9 mouse cellular contexts compared by ENCODE assay signal in genomic region chr2:94054813-94055212, GRCm38 (mm10). TPM values are rescaled to one million over a fixed set of nuclear protein-coding genes. Genes with fewer than 3 reads are reported as not detected.
DNase-seq lines count a peak whose midpoint lies in the region; ATAC-seq and TF ChIP-seq lines count a peak whose summit lies in the region.
"Had no signal": no experiment of that assay in that cellular context is flagged by ENCODE, and none has a peak within 500 bp of the region (broad histone marks: within the 10 kb centered on the region; RNA-seq: fewer than 3 reads in every experiment).

No protein-coding gene starts in this region.

- ATAC-seq in liver, embryonic 11.5 days (replicated peaks; ENCODE audit: low FRiP score), result no peak
- ATAC-seq in hindbrain, embryonic 14.5 days (ENCODE audit: low FRiP score), result no peak

- no peak for TF ChIP-seq POLR2A in liver, adult 2 months (IDR thresholded peaks at IDR 0.05; ENCODE audit: extremely low read depth, insufficient read depth, low read length)

- peaks cover 4% of the 10 kb centered on the region for H3K36me3 ChIP-seq in liver, adult 2 months (ENCODE audit: control insufficient read depth, insufficient read depth, low read length)
- no peaks in the 10 kb centered on the region for H3K36me3 ChIP-seq in liver, embryonic 11.5 days (ENCODE audit: control insufficient read depth, insufficient read depth, low read length)
- H3K36me3 ChIP-seq in hindbrain, embryonic 14.5 days (replicated peaks; ENCODE audit: control insufficient read depth, insufficient read depth), result peaks cover 7% of the 10 kb centered on the region; the same call in 1 of the 2 replicates
- H3K36me3 ChIP-seq: heart, embryonic 15.5 days had no signal

- H3K27ac ChIP-seq in liver, adult 2 months (replicated peaks; ENCODE audit: insufficient read depth, low read depth, low read length), result no peak overlapping the region
- no peak overlapping the region for H3K27ac ChIP-seq in liver, embryonic 11.5 days (ENCODE audit: low read depth, low read length)
- no peak overlapping the region for H3K27ac ChIP-seq in hindbrain, embryonic 14.5 days
- H3K27ac ChIP-seq: heart, embryonic 15.5 days had no signal

- H3K4me2 ChIP-seq in liver, embryonic 11.5 days, result no peak overlapping the region
- no peak overlapping the region for H3K4me2 ChIP-seq in hindbrain, embryonic 14.5 days (replicated peaks)
- H3K4me2 ChIP-seq: heart, embryonic 15.5 days had no signal

- H3K4me1 ChIP-seq in liver, adult 2 months (ENCODE audit: control insufficient read depth, insufficient read depth, low read length), result peaks cover 11% of the 10 kb centered on the region
- no peaks in the 10 kb centered on the region for H3K4me1 ChIP-seq in liver, embryonic 11.5 days (replicated peaks; ENCODE audit: control insufficient read depth, insufficient read depth, low read length)
- peaks cover 5% of the 10 kb centered on the region for H3K4me1 ChIP-seq in hindbrain, embryonic 14.5 days (replicated peaks; ENCODE audit: control insufficient read depth, insufficient read depth, low read length)
- H3K4me1 ChIP-seq: heart, embryonic 15.5 days had no signal

- H3K9me3 ChIP-seq in liver, embryonic 11.5 days (ENCODE audit: control insufficient read depth, low read length), result no peaks in the 10 kb centered on the region
- H3K9me3 ChIP-seq in hindbrain, embryonic 14.5 days (ENCODE audit: control insufficient read depth, low read length), result no peaks in the 10 kb centered on the region
- H3K9me3 ChIP-seq: heart, embryonic 15.5 days had no signal

- TF ChIP-seq CTCF in liver, adult 2 months (IDR thresholded peaks at IDR 0.05; ENCODE audit: low read depth, low read length), result peak; percentile 40

- H3K4me3 ChIP-seq in liver, adult 2 months (ENCODE audit: insufficient read depth, low read depth, low read length), result no peak overlapping the region
- no peak overlapping the region for H3K4me3 ChIP-seq in liver, embryonic 11.5 days (ENCODE audit: low read depth, low read length)
- H3K4me3 ChIP-seq in hindbrain, embryonic 14.5 days (replicated peaks; ENCODE audit: low read length), result no peak overlapping the region
- H3K4me3 ChIP-seq: heart, embryonic 15.5 days had no signal

- H3K9ac ChIP-seq in liver, adult 2 months (ENCODE audit: low read depth, low read length), result no peak overlapping the region
- no peak overlapping the region for H3K9ac ChIP-seq in liver, embryonic 11.5 days (ENCODE audit: low read depth, low read length)
- no peak overlapping the region for H3K9ac ChIP-seq in hindbrain, embryonic 14.5 days
- H3K9ac ChIP-seq: heart, embryonic 15.5 days had no signal

- no peaks in the 10 kb centered on the region for H3K27me3 ChIP-seq in liver, adult 2 months (ENCODE audit: control insufficient read depth, insufficient read depth, low read length)
- no peaks in the 10 kb centered on the region for H3K27me3 ChIP-seq in liver, embryonic 11.5 days (replicated peaks; ENCODE audit: control insufficient read depth, insufficient read depth, low read length)
- H3K27me3 ChIP-seq in hindbrain, embryonic 14.5 days (ENCODE audit: control insufficient read depth, insufficient read depth, low read length), result no peaks in the 10 kb centered on the region
- H3K27me3 ChIP-seq: heart, embryonic 15.5 days had no signal

- DNase-seq in adrenal gland, postnatal 14 days, result peak; percentile 65
- DNase-seq in adrenal gland, adult 8-10 months, result no peak
- peak; percentile 66 for DNase-seq in liver, adult 2 months (ENCODE audit: extremely low read depth, low read depth, low spot score)
- DNase-seq in liver, embryonic 11.5 days (ENCODE audit: low spot score), result no peak
- DNase-seq in cerebellum, adult 8-10 months, result peak; percentile 48
- DNase-seq in hindbrain, embryonic 14.5 days (ENCODE audit: low spot score), result peak; percentile 73
- peak; percentile 49 for DNase-seq in mesoderm, embryonic 11.5 days (ENCODE audit: low read depth, low spot score)
- no peak for DNase-seq in urinary bladder, postnatal 10 days (ENCODE audit: low spot score)

- H3K79me2 ChIP-seq in liver, adult 2 months (ENCODE audit: control insufficient read depth, insufficient read depth, low read length), result peaks cover 5% of the 10 kb centered on the region; the same call in 1 of the 2 replicates

RNA-seq across cellular contexts. Expression of gene Alkbh3, which starts 44.2 kb away (rescaled TPM):
- 48.8 and 65.8 TPM in 2 replicates for total RNA-seq in adrenal gland, postnatal 14 days (2021)
- total RNA-seq in adrenal gland, adult 8-10 months (2022), result 10 to 100 TPM; 29.9 to 57.4 (median 46.2) TPM
- total RNA-seq in liver, adult 2 months (2014; rRNA removed), result 24.9 and 27.9 TPM in 2 replicates
- 33.0 and 33.6 TPM in 2 replicates for polyA plus RNA-seq in liver, adult 2 months (2012; rRNA removed)
- polyA plus RNA-seq in liver, embryonic 11.5 days (2014; fragmentation: Nextera tagmentation; extraction: Ambion mirVana), result 62.4 and 69.8 TPM in 2 replicates
- 43.2 and 52.6 TPM in 2 replicates for polyA plus RNA-seq in hindbrain, embryonic 14.5 days (2014; fragmentation: Nextera tagmentation; extraction: Ambion mirVana)

RNA-seq across cellular contexts. Expression of gene Gm27027, which starts 58.7 kb away (rescaled TPM):
- total RNA-seq in adrenal gland, postnatal 14 days (2021), result not detected in 2 replicates
- under 1 TPM in 1 of 4 experiments, not detected in 3; 0.80 TPM for total RNA-seq in adrenal gland, adult 8-10 months (2022)
- total RNA-seq in liver, adult 2 months (2014; rRNA removed), result not detected in 2 replicates
- polyA plus RNA-seq in liver, adult 2 months (2012; rRNA removed), result not detected in 2 replicates
- not detected in 2 replicates for polyA plus RNA-seq in liver, embryonic 11.5 days (2014; fragmentation: Nextera tagmentation; extraction: Ambion mirVana)
- not detected in 2 replicates for polyA plus RNA-seq in hindbrain, embryonic 14.5 days (2014; fragmentation: Nextera tagmentation; extraction: Ambion mirVana)
- polyA plus RNA-seq: heart, embryonic 15.5 days had no signal

Comparison
In these comparisons a context has a peak if more than half of its experiments do, and no peak if none do; other contexts are left out.
1. DNase-seq: peak in adrenal gland, postnatal 14 days (single experiment), liver, adult 2 months (single experiment), cerebellum, adult 8-10 months (single experiment), hindbrain, embryonic 14.5 days (single experiment) and mesoderm, embryonic 11.5 days (single experiment); none in adrenal gland, adult 8-10 months (single experiment), liver, embryonic 11.5 days (single experiment) and urinary bladder, postnatal 10 days (single experiment).